Mouse (Mus musculus) liver, embryonic 14.5 days (tissue): ENCODE measurements around the gene Scn4a. TPM values are rescaled to one million over a fixed set of nuclear protein-coding genes. Genes with fewer than 3 reads are reported as not detected.

Experiments used
- ATAC-seq: fragments of 200-750 bp; cut with Nextera tagmentation; 2 replicates; pipeline ENCODE4 v1.8.0; 2017; ENCODE audit warnings: moderate number of reproducible peaks, mild to moderate bottlenecking, moderate library complexity; ENCODE audit not compliant: insufficient read depth
- DNase-seq, 3 experiments: peaks; one replicate each; pipeline ENCODE4 v3.0.0-alpha.2; 2012 to 2013; ENCODE audit warnings: low read depth in 3 of 3, low spot score in 3 of 3
- H3K27ac ChIP-seq: fragments of 300-500 bp; sonication (generic); 2 replicates; pipeline ENCODE4 v1.5.1; 2014; ENCODE audit warnings: moderate library complexity, mild to moderate bottlenecking, control low read depth, inconsistent platforms
- H3K27me3 ChIP-seq: fragments of 300-500 bp; sonication (generic); 2 replicates; pipeline ENCODE4 v1.6.1; 2014; ENCODE audit warnings: mild to moderate bottlenecking, low read length, moderate library complexity; ENCODE audit not compliant: control insufficient read depth, insufficient read depth
- H3K36me3 ChIP-seq: fragments of 300-500 bp; sonication (generic); replicated peaks from 2 replicates; pipeline ENCODE4 v1.6.1; 2014; ENCODE audit warnings: low read depth; ENCODE audit not compliant: control insufficient read depth, insufficient read depth
- H3K4me1 ChIP-seq, 2 experiments: fragments of 200-500 bp in 1 of 2; fragments of 300-500 bp in 1 of 2; sonication (generic) in 1 of 2; replicated peaks; 2 replicates each; pipeline ENCODE4 v1.6.1; 2012 to 2014; ENCODE audit warnings: antibody characterized with exemption in 1 of 2, inconsistent platforms in 1 of 2, low read length in 1 of 2; ENCODE audit not compliant: control insufficient read depth in 2 of 2, insufficient read depth in 2 of 2
- H3K4me2 ChIP-seq: fragments of 300-500 bp; sonication (generic); 2 replicates; pipeline ENCODE4 v1.6.1; 2014; ENCODE audit warnings: low read depth, mild to moderate bottlenecking, control low read depth, moderate library complexity
- H3K4me3 ChIP-seq, 2 experiments: fragments of 200-500 bp in 1 of 2; fragments of 300-500 bp in 1 of 2; sonication (generic) in 1 of 2; 2 replicates each; pipeline ENCODE4 v1.5.1; 2012 to 2014; ENCODE audit warnings: low read depth in 2 of 2, low read length in 2 of 2, mild to moderate bottlenecking in 2 of 2, control low read depth in 1 of 2, inconsistent platforms in 1 of 2, moderate library complexity in 1 of 2; ENCODE audit not compliant: insufficient read depth in 1 of 2
- H3K9ac ChIP-seq: fragments of 300-500 bp; sonication (generic); replicated peaks from 2 replicates; pipeline ENCODE4 v1.6.1; 2014; ENCODE audit warnings: mild to moderate bottlenecking, control low read depth, moderate library complexity
- H3K9me3 ChIP-seq: fragments of 300-500 bp; sonication (generic); 2 replicates; pipeline ENCODE4 v1.6.1; 2016; ENCODE audit warnings: low read length, mixed read lengths; ENCODE audit not compliant: control insufficient read depth
- CTCF ChIP-seq: IDR thresholded peaks from 2 replicates; pipeline ENCODE4 v1.5.1; 2016; ENCODE audit warnings: antibody characterized with exemption, low read depth, control low read depth
- EP300 ChIP-seq: IDR thresholded peaks from 2 replicates; pipeline ENCODE4 v1.6.1; 2016; ENCODE audit warnings: antibody characterized with exemption, low read depth
- WGBS: fragments of 180-500 bp; shearing (Covaris S2); extraction: QIAGEN DNeasy Blood & Tissue Kit; methylation state at CpG from one replicate; pipeline ENCODE4 v1.1.7; 2014; ENCODE audit not compliant: insufficient replicate concordance; 5-methylcytosine and 5-hydroxymethylcytosine counted together
- polyA plus RNA-seq, 2 experiments: library from polyadenylated mRNA; depleted of rRNA in 1 of 2; stranded (reverse) in 1 of 2; unstranded in 1 of 2; fragments of >200 nt; fragmentation: Nextera tagmentation in 1 of 2; extraction: Ambion mirVana in 1 of 2; gene quantifications; 2 replicates each; pipeline versions ENCODE4 v1.2.1 to v1.2.3; 2012 to 2014

The Scn4a gene
- polyA plus RNA-seq, 2 experiments = 0.01 TPM; not detected in 1

DNA sequence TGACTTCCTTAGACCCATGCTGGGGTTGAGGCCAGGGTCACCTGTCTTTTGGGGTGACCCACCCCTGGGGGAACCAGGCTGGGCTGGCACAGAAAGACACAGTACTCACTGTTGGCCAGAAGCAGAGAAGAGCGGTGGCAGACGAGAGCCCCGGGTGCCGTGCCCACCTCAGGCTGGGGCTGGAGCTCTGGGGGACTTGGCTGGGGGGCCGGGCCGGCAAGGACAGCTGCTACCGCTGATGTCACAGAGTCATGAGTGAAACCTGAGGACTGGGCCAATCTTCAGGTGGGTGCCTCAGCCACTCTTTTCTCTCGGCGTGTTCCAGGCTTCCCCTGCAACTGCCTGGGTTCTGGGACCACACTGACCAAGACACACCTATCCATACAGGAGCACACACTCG lies 12.3 kb upstream of the Scn4a start, which contains the start of gene Prr29:
Prr29 (plus strand) TSS at position 107 of the 400 bp plus-strand sequence.
- ATAC-seq (no peak), DNase-seq (no peak)
- WGBS = 56% methylated on average over 10 of the region's 10 CpGs
- H3K9ac ChIP-seq = no peak within 1 kb of the TSS
- no peaks in the 10 kb centered on the region for H3K36me3 ChIP-seq
- no peak within 1 kb of the TSS for H3K4me2 ChIP-seq
- H3K27me3 ChIP-seq = no peaks in the 10 kb centered on the region
- H3K4me3 ChIP-seq = no peak within 1 kb of the TSS
- no peaks in the 10 kb centered on the region for H3K4me1 ChIP-seq
- H3K27ac ChIP-seq = no peak within 1 kb of the TSS
- no peak for TF ChIP-seq CTCF
- TF ChIP-seq EP300 = no peak
- H3K9me3 ChIP-seq = no peaks in the 10 kb centered on the region

DNA sequence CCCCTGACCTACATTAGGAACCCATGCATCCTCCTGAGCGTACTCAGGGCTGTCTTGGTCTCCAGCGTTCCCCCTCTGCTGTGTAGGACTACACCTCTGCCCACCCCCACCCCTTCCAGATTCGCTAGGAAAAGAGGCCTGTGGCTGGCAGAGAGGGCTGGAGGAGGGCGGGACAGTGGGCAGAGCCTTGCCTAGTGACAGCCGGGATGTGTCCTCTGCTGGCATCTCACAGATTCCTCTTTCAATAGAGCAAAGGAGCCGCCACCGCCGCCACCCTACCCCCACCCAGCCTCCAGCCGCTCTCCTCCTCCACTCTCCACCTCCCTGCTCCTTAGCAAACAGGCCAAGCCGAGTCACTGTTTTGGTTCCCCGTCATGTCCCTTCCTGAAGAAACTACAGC lies 11.6 kb upstream of the Scn4a start:
- DNase-seq (no peak), ATAC-seq (no peak)
- Histone ChIP-seq H3K27me3 (no peaks in the 10 kb centered on the region), H3K4me1 (no peaks in the 10 kb centered on the region), H3K9me3 (no peaks in the 10 kb centered on the region), H3K4me2 (no peak overlapping the region), H3K27ac (no peak overlapping the region), H3K4me3 (no peak overlapping the region), H3K36me3 (no peaks in the 10 kb centered on the region), H3K9ac (no peak overlapping the region)
- TF ChIP-seq CTCF (no peak), EP300 (no peak)
- 18% methylated on average over 11 of the region's 11 CpGs for WGBS

DNA sequence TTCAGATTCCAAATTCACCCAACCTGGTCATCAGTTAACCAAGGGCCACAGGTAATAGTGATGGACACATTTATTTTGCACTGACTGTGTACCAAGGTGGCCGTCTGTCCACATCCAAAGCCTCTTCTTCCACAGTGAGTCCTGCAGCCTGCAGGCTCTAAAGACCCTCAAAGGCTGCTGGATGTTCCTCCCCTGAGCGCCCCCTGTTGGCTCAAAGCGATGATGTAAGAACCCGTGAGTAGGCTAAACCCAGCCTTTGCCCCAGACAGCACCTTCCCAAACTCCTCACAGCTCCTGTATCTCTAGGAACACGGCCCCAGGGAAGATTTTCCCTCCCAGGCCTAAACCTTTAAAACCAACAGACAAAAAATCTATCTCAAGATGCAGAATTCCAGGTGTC lies 6.3 kb upstream of the Scn4a start:
- H3K27ac ChIP-seq = no peak overlapping the region
- no peak for TF ChIP-seq EP300
- peak; percentile 65 for TF ChIP-seq CTCF
- H3K4me2 ChIP-seq = no peak overlapping the region

GRCm38 (mm10) chr11:106355382-106356128 lies 2.5 kb upstream of the Scn4a start:
- no peaks in the 10 kb centered on the region for H3K27me3 ChIP-seq
- H3K27ac ChIP-seq = no peak overlapping the region
- no peaks in the 10 kb centered on the region for H3K9me3 ChIP-seq
- H3K4me3 ChIP-seq = no peak overlapping the region
- DNase-seq = no peak
- peaks cover 0 to 6% of the 10 kb centered on the region in 2 experiments; a peak in 2 of 4 replicates for H3K4me1 ChIP-seq
- 20% methylated on average over 19 of the region's 19 CpGs for WGBS
- ATAC-seq = peak; percentile 13; the same call in 1 of the 2 replicates
- no peaks in the 10 kb centered on the region for H3K36me3 ChIP-seq
- no peak overlapping the region for H3K9ac ChIP-seq
- no peak for TF ChIP-seq EP300
- TF ChIP-seq CTCF = no peak
- H3K4me2 ChIP-seq = no peak overlapping the region

More for the DNA sequence above, 6.3 kb upstream of the Scn4a start:
- no peak for DNase-seq
- H3K4me1 ChIP-seq = peaks cover 0 to 6% of the 10 kb centered on the region in 2 experiments; a peak in 2 of 4 replicates
- no peak overlapping the region for H3K4me3 ChIP-seq
- 9% methylated on average over 5 of the region's 5 CpGs for WGBS
- no peaks in the 10 kb centered on the region for H3K36me3 ChIP-seq
- no peaks in the 10 kb centered on the region for H3K27me3 ChIP-seq
- ATAC-seq = no peak
- no peak overlapping the region for H3K9ac ChIP-seq
- H3K9me3 ChIP-seq = no peaks in the 10 kb centered on the region

- no peak for ATAC-seq
- H3K9me3 ChIP-seq = no peaks in the 10 kb centered on the region
- no peaks in the 10 kb centered on the region for H3K36me3 ChIP-seq
- no peak overlapping the region for H3K4me3 ChIP-seq
- no peak overlapping the region for H3K9ac ChIP-seq
- H3K27ac ChIP-seq = no peak overlapping the region
- H3K4me1 ChIP-seq = peaks cover 0 to 6% of the 10 kb centered on the region in 2 experiments; a peak in 2 of 4 replicates
- TF ChIP-seq EP300 (no peak), CTCF (no peak)
- H3K4me2 ChIP-seq = no peak overlapping the region
- no peak for DNase-seq
- no peaks in the 10 kb centered on the region for H3K27me3 ChIP-seq
- 23% methylated on average over 1 of the region's 1 CpGs for WGBS
Observed at GRCm38 (mm10) chr11:106354181-106354580, 1.1 kb upstream of the Scn4a start.
